Mouse (Mus musculus): ENCODE results near the gene Notch3.

- no peak for TF ChIP-seq CTCF (IDR thresholded peaks at IDR 0.05; ENCODE audit: control insufficient read depth, insufficient read depth, insufficient read length)
- TF ChIP-seq CEBPB (IDR thresholded peaks at IDR 0.05; ENCODE audit: low read depth) = no peak
Measured at GRCm38 (mm10) chr17:32092241-32092619, 74.4 kb downstream of the Notch3 start.

Measured in C2C12 (cell line).